Mouse (Mus musculus) urinary bladder, postnatal 25 days (tissue): ENCODE results near the gene Pbrm1.

ENCODE experiments used
- DNase-seq: peaks from one replicate; pipeline ENCODE4 v3.0.0; 2022; ENCODE audit warnings: low spot score

Gene Pbrm1

DNA sequence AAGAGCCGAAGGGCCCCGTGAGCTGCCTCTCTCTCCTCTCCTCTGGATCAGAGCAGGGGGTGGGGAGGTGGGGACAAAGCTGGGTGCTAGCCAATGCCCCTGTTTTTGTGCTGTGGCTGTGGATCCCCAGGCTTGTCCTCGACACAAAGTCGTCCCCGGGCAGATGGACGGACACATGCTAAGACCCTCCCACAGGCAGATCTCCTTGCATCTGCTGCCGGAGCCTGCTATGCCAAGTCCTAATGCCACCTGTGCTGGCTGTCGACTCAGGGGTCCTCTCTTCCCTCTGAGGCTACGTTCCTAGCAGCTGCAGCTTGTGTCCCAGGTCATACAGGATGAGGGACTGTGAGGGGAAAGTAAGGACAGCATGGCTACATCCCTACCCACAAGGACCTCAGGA lies 147.9 kb downstream of the Pbrm1 start:
- no peak for DNase-seq

DNA sequence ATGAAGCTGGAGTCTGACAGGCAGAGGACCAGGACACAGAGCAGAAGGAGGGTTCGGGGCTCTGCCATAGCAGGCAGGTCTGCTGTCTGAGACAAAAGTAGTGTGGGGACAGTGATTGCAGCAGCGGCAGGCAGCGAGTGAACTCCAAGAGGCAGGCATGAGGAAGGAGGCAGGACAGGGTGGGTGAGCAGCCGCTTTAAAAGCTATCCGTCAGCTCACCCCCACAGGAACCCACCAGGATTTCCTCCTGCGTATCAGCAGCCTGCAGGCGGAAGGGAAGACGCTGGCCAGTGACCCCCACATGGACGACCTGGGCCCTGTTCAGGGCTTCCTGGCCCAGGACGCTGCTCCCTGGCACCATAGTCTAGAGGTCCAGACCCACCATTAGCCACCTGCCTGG lies 149.5 kb downstream of the Pbrm1 start, which contains the start of gene Stab1:
TSS of gene Stab1 (minus strand) at position 217 of the 400 bp plus-strand sequence.
- DNase-seq: no peak

DNA sequence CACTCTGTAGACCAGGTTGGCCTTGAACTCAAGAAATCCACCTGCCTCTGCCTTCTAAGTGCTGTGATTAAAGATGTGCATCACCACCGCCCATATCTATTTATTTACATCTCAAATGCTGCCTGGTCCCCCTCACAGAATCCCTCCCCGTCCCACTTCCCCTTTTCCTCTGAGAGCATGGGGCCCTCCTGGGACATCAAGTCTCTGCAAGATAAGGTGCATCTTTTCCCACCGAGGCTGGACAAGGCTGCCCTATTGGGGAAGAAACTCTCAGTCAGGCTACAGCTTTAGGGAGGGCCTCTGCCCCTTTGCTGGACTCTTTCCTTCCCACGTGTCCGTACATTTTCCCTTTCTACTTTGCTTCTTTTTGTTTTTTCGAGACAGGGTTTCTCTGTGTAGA lies 150.6 kb downstream of the Pbrm1 start:
- no peak for DNase-seq

DNA sequence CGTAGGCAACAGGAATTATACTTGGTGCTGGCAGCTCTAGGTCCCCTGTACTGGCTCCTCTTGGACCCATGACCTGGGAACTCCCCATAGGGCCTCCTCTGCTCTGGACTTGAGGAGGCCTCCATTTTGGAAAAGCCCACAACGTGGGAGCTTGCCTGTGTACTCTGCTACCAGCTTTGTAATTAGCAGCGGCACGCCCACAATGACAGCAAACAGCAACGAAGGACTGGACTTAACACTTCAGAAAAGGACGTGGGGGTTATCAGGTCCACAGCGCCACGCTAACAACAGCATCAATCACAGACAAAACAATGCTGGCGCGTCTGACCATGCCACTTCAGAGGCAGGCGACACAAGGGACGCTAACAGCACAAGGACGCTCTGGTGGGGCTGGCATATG lies 152.0 kb downstream of the Pbrm1 start:
- no peak for DNase-seq
